Comparison of ENCODE assay signal across 9 mouse cellular contexts in the genomic region with DNA sequence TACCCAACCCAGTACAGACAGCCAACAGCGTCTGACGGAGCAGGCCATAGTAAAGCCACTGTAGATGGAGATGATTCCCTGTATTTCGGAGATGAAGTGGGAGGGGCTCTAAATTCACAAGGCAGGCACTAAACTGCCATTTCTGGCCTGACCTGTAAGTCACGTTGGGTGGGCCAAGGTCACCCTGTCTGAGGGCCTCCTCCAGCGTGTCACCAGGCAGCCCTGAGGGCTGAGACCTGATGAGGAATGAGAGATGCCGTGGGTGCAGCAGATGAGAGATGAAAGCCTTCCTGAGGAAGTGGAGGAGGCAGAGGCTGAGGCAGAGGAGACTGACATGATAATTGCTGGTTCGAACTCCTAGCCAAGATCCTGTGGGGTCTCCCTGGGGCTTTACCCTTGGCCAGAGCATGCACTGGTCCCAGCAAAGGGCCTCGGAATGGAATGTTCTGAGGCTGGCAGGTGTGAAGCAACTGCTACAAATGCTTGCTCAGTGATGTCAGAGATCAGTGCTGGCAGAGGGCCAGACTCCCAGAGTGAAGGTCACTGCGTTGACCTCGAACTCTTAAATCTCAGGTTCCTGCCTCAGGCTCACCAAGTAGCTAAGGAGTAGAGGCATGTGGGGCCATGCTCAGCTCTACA. TPM values are rescaled to one million over a fixed set of nuclear protein-coding genes. Genes with fewer than 3 reads are reported as not detected.
DNase-seq lines count a peak whose midpoint lies in the region; ATAC-seq and TF ChIP-seq lines count a peak whose summit lies in the region.
"Had no signal": no experiment of that assay in that cellular context is flagged by ENCODE, and none has a peak within 500 bp of the region (broad histone marks: within the 10 kb centered on the region; RNA-seq: fewer than 3 reads in every experiment).

No protein-coding gene starts in this region.

- H3K79me3 ChIP-seq in C2C12 (ENCODE audit: low read depth), result no peaks in the 10 kb centered on the region

- peak overlapping the region; percentile 85 to 86 for H3K27ac ChIP-seq in heart, embryonic 14.5 days (replicated peaks in 1 of 2; ENCODE audit: control insufficient read depth in 1 of 2, insufficient read depth in 1 of 2, low read depth in 2 of 2, low read length in 2 of 2)
- H3K27ac ChIP-seq in limb, embryonic 13.5 days, result peak overlapping the region; percentile 33; the same call in 1 of the 2 replicates
- H3K27ac ChIP-seq: macrophage had no signal

- H3K9me3 ChIP-seq in heart, embryonic 14.5 days (ENCODE audit: control insufficient read depth, low read length), result no peaks in the 10 kb centered on the region
- H3K9me3 ChIP-seq in limb, embryonic 13.5 days, result no peaks in the 10 kb centered on the region

- TF ChIP-seq CTCF in C2C12 (IDR thresholded peaks at IDR 0.05; ENCODE audit: control insufficient read depth, insufficient read depth, insufficient read length), result no peak

- no peaks in the 10 kb centered on the region for H3K27me3 ChIP-seq in C2C12 (ENCODE audit: control insufficient read depth, insufficient read depth, insufficient read length)
- no peaks in the 10 kb centered on the region for H3K27me3 ChIP-seq in heart, embryonic 14.5 days (ENCODE audit: control insufficient read depth, insufficient read depth, low read length)
- H3K27me3 ChIP-seq in limb, embryonic 13.5 days, result no peaks in the 10 kb centered on the region

- WGBS in heart, embryonic 14.5 days, result 35% methylated on average over 10 of the region's 10 CpGs
- 40% methylated on average over 10 of the region's 10 CpGs for WGBS in limb, embryonic 13.5 days

- H3ac ChIP-seq in C2C12 (ENCODE audit: control insufficient read depth, insufficient read length, low read depth), result no peak overlapping the region

- DNase-seq in ZHBTc4 (ENCODE audit: low read depth, low spot score), result peak; percentile 92
- DNase-seq in yolk sac, embryonic 10.5 days (ENCODE audit: low spot score), result peak; percentile 82
- no peak for DNase-seq in right cerebral cortex, postnatal 36 days (ENCODE audit: low spot score in 2 of 2)
- DNase-seq in right cerebral cortex, adult 18-20 months, result no peak

- H3K4me2 ChIP-seq in heart, embryonic 14.5 days (ENCODE audit: low read length), result no peak overlapping the region
- H3K4me2 ChIP-seq in limb, embryonic 13.5 days (replicated peaks), result no peak overlapping the region

- no peak overlapping the region for H3K9ac ChIP-seq in heart, embryonic 14.5 days (ENCODE audit: low read length)
- no peak overlapping the region for H3K9ac ChIP-seq in limb, embryonic 13.5 days

- ATAC-seq in heart, embryonic 14.5 days (ENCODE audit: insufficient number of reproducible peaks, insufficient read depth, low FRiP score, low read depth), result peak; percentile 71
- peak; percentile 45; the same call in 1 of the 2 replicates for ATAC-seq in limb, embryonic 13.5 days (ENCODE audit: low FRiP score, low read depth)
- ATAC-seq in frontal cortex, adult (ENCODE audit: low TSS enrichment), result no peak

- no peaks in the 10 kb centered on the region for H3K79me2 ChIP-seq in C2C12 (ENCODE audit: control insufficient read depth, insufficient read depth)

- no peak overlapping the region for H3K4me3 ChIP-seq in C2C12 (ENCODE audit: insufficient read depth, poor library complexity, severe bottlenecking)
- no peak overlapping the region for H3K4me3 ChIP-seq in heart, embryonic 14.5 days (ENCODE audit: control insufficient read depth in 1 of 2, insufficient read depth in 1 of 2, low read depth in 1 of 2, low read length in 2 of 2)
- H3K4me3 ChIP-seq in limb, embryonic 13.5 days, result no peak overlapping the region

- no peaks in the 10 kb centered on the region for H3K36me3 ChIP-seq in C2C12 (ENCODE audit: control insufficient read depth, insufficient read depth)
- no peaks in the 10 kb centered on the region for H3K36me3 ChIP-seq in heart, embryonic 14.5 days (ENCODE audit: control insufficient read depth, insufficient read depth, low read length)
- H3K36me3 ChIP-seq in limb, embryonic 13.5 days, result no peaks in the 10 kb centered on the region

- H3K4me1 ChIP-seq in heart, embryonic 14.5 days (ENCODE audit: control insufficient read depth in 2 of 2, insufficient read depth in 2 of 2, low read length in 2 of 2), result peaks cover 19 to 21% of the 10 kb centered on the region in 2 experiments
- H3K4me1 ChIP-seq in limb, embryonic 13.5 days, result peaks cover 14% of the 10 kb centered on the region

TF ChIP-seq in C2C12, 6 proteins besides CTCF, POLR2A, EP300 and RAD21:
- TF ChIP-seq MAX (IDR thresholded peaks at IDR 0.05) (no peak), MYOG (IDR thresholded peaks at IDR 0.05; ENCODE audit: control insufficient read depth, extremely low read depth, insufficient read length) (no peak), USF1 (IDR thresholded peaks at IDR 0.05; ENCODE audit: low read depth) (no peak), MYOD1 (IDR thresholded peaks at IDR 0.05; ENCODE audit: control insufficient read depth, insufficient read length, low read depth) (no peak), FOSL1 (IDR thresholded peaks at IDR 0.05; ENCODE audit: insufficient read depth, low read length, poor library complexity, severe bottlenecking) (no peak), CEBPB (IDR thresholded peaks at IDR 0.05; ENCODE audit: low read depth) (peak; percentile 45)

RNA-seq across cellular contexts. Expression of a gene that starts 55.0 kb away (rescaled TPM):
- 1.0 TPM for polyA plus RNA-seq in C2C12 (2012; fragmentation: generic; extraction: Trizol)
- polyA plus RNA-seq in heart, embryonic 14.5 days (2014; fragmentation: Nextera tagmentation; extraction: Ambion mirVana), result 11.3 and 14.8 TPM in 2 replicates
- 6.8 and 8.8 TPM in 2 replicates for polyA plus RNA-seq in limb, embryonic 13.5 days (2015; fragmentation: Nextera tagmentation; extraction: Ambion mirVana)
- polyA plus RNA-seq: macrophage had no signal

Comparison
In these comparisons a context has a peak if more than half of its experiments do, and no peak if none do; other contexts are left out.
1. DNase-seq: peak in ZHBTc4 (single experiment) and yolk sac, embryonic 10.5 days (single experiment); none in right cerebral cortex, postnatal 36 days (0 of 2) and right cerebral cortex, adult 18-20 months (single experiment).